Mouse (Mus musculus) heart, embryonic 10.5 days (tissue): ENCODE data around the gene Acbd7. TPM values are rescaled to one million over a fixed set of nuclear protein-coding genes. Genes with fewer than 3 reads are reported as not detected.
A peak's percentile ranks its signal among the peaks of the same experiment; 100 is the strongest.

ENCODE experiments used
- DNase-seq: peaks from one replicate; pipeline ENCODE4 v3.0.0-alpha.2; 2017; ENCODE audit warnings: low spot score
- H3K27ac ChIP-seq: fragments of 300-500 bp; sonication (generic); 2 replicates; pipeline ENCODE4 v1.5.1; 2016; ENCODE audit warnings: mild to moderate bottlenecking
- H3K27me3 ChIP-seq: fragments of 300-500 bp; sonication (generic); 2 replicates; pipeline ENCODE4 v1.6.1; 2016; ENCODE audit warnings: mild to moderate bottlenecking; ENCODE audit not compliant: poor library complexity, insufficient read depth, severe bottlenecking
- H3K36me3 ChIP-seq: fragments of 300-500 bp; sonication (generic); 2 replicates; pipeline ENCODE4 v1.6.1; 2016; ENCODE audit warnings: mild to moderate bottlenecking, moderate library complexity
- H3K4me1 ChIP-seq: fragments of 300-500 bp; sonication (generic); 2 replicates; pipeline ENCODE4 v1.6.1; 2016; ENCODE audit warnings: mild to moderate bottlenecking
- H3K4me3 ChIP-seq: fragments of 300-500 bp; sonication (generic); 2 replicates; pipeline ENCODE4 v1.5.1; 2016; ENCODE audit warnings: mild to moderate bottlenecking, moderate library complexity
- H3K9me3 ChIP-seq: fragments of 300-500 bp; sonication (generic); 2 replicates; pipeline ENCODE4 v1.6.1; 2016; ENCODE audit warnings: mild to moderate bottlenecking, moderate library complexity
- WGBS: fragments of 180-500 bp; shearing (Covaris S2); methylation state at CpG from one replicate; pipeline ENCODE4 v1.1.7; 2016; 5-methylcytosine and 5-hydroxymethylcytosine counted together
- polyA plus RNA-seq: library from polyadenylated mRNA; unstranded; fragments of >200 nt; fragmentation: Nextera tagmentation; extraction: Ambion mirVana; gene quantifications from 2 replicates; pipeline ENCODE4 v1.2.1, GENCODE M21; 2016

Acbd7 gene
- polyA plus RNA-seq, 1 experiment from 2014 or later = 0.82 TPM

GRCm38 (mm10) chr2:3332484-3333242 is 3.3 kb upstream of the Acbd7 start, which contains the start of gene Rpp38:
Gene Rpp38 (minus strand): TSS chr2:3332643.
- Histone ChIP-seq H3K27ac (peak within 1 kb of the TSS; percentile 92), H3K27me3 (peaks cover 11% of the 10 kb centered on the region; the same call in 1 of the 2 replicates), H3K36me3 (peaks cover 21% of the 10 kb centered on the region), H3K4me3 (peak within 1 kb of the TSS; percentile 81), H3K4me1 (peaks cover 15% of the 10 kb centered on the region), H3K9me3 (no peaks in the 10 kb centered on the region)
- under 1% methylated on average over 45 of the region's 45 CpGs for WGBS
- DNase-seq = peak; percentile 99

DNA sequence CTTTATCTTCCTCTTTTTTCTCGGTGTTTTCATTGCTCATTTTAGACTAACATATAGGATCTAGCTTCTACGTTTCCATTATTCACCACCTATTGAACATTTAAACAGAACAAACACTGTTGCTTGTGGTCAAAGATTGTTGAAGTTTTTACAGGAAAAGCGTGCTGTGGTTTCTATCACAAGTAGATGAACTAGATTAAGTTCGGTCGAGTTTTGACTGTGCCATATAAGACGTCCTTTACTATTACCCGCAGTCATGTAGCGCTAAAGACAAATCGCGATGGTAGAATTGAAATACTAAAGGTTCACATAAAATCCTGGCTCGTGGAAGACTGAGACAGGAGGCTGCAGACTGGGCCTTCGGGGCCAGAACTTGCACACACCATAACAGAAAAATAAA is 2.2 kb upstream of the Acbd7 start:
- peaks cover 11% of the 10 kb centered on the region for H3K36me3 ChIP-seq
- no peak for DNase-seq
- WGBS = 89% methylated on average over 12 of the region's 12 CpGs
- H3K4me1 ChIP-seq = peaks cover 15% of the 10 kb centered on the region
- no peaks in the 10 kb centered on the region for H3K9me3 ChIP-seq
- no peak overlapping the region for H3K4me3 ChIP-seq
- H3K27ac ChIP-seq = no peak overlapping the region
- peaks cover 11% of the 10 kb centered on the region; the same call in 1 of the 2 replicates for H3K27me3 ChIP-seq

DNA sequence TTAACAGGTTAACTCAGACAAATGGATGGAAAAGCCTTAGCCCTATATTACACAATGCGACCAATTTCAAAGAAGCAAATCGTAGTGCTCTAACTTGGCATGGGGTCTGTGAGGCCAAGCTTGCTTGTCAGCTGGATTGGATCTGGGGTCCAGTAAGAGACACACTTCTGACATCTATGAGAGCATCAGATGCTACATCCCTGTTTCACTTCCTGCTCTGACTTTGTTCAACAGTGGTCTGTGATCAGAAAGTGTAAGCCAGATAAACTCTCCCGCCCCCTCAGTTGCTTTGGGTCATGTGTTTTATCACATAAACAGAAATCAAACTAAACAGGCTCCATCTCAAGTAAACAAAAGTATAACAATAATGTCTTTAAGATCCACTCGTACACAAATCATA is 12.5 kb downstream of the Acbd7 start:
- Histone ChIP-seq H3K27me3 (0 out of 2 replicates have a peak, but pooled peaks cover 6% of the 10 kb centered on the region), H3K4me3 (no peak overlapping the region), H3K4me1 (no peaks in the 10 kb centered on the region), H3K27ac (no peak overlapping the region), H3K36me3 (no peaks in the 10 kb centered on the region), H3K9me3 (no peaks in the 10 kb centered on the region)
- no peak for DNase-seq
- WGBS = 70% methylated on average over 4 of the region's 4 CpGs

DNA sequence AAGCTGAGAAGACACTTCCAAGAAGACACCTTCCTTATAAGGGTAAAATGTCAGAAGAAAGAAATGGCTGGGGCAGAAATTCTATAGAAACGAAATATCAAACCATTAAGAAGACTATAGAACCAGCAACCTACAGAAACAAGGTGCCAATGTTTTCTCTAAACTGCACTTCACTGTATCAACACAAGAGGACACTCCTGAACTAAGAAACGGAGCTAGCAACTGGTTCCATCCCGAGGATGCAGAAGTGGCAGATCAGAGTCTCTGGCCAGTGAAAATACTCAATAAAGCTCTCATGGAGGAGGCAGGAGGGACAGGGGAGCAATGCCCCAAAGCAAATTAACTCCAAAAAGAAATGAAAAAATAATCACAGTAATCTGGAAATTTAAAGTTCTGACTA is 13.0 kb downstream of the Acbd7 start:
- no peak for DNase-seq
- Histone ChIP-seq H3K4me3 (no peak overlapping the region), H3K9me3 (no peaks in the 10 kb centered on the region), H3K36me3 (no peaks in the 10 kb centered on the region), H3K27ac (no peak overlapping the region), H3K4me1 (no peaks in the 10 kb centered on the region), H3K27me3 (0 out of 2 replicates have a peak, but pooled peaks cover 6% of the 10 kb centered on the region)
- 18% methylated on average over 3 of the region's 3 CpGs for WGBS

GRCm38 (mm10) chr2:3353160-3353559 is 17.2 kb downstream of the Acbd7 start:
- Histone ChIP-seq H3K36me3 (no peaks in the 10 kb centered on the region), H3K27me3 (no peaks in the 10 kb centered on the region), H3K9me3 (no peaks in the 10 kb centered on the region), H3K4me3 (no peak overlapping the region), H3K27ac (no peak overlapping the region), H3K4me1 (no peaks in the 10 kb centered on the region)
- DNase-seq = no peak

DNA sequence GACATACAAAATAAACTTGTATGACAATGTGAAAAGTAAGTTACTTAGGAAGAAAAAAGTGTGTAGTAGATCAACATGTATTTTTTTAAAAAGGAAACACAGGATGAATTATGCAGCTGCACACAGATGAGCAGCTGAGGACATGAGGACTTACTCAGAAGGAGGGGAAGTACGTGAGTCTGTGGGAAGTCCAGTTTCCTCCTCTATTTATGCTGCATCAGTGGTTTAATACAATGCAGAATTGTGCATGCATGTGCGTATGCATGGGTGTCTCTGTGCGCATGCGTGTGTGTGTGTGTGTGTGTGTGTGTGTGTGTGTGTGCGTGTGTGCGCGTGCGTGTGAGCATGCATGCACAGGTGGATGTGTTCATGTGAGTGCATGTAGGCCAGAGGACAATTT is 19.8 kb downstream of the Acbd7 start:
- DNase-seq = no peak
- Histone ChIP-seq H3K27ac (no peak overlapping the region), H3K36me3 (no peaks in the 10 kb centered on the region), H3K4me3 (no peak overlapping the region), H3K9me3 (no peaks in the 10 kb centered on the region), H3K4me1 (no peaks in the 10 kb centered on the region), H3K27me3 (no peaks in the 10 kb centered on the region)
- WGBS = 85% methylated on average over 8 of the region's 8 CpGs

GRCm38 (mm10) chr2:3356311-3356710 is 20.3 kb downstream of the Acbd7 start:
- H3K4me3 ChIP-seq = no peak overlapping the region
- no peak overlapping the region for H3K27ac ChIP-seq
- no peaks in the 10 kb centered on the region for H3K36me3 ChIP-seq
- 72% methylated on average over 3 of the region's 3 CpGs for WGBS
- H3K27me3 ChIP-seq = no peaks in the 10 kb centered on the region
- H3K9me3 ChIP-seq = no peaks in the 10 kb centered on the region
- H3K4me1 ChIP-seq = no peaks in the 10 kb centered on the region
- peak; percentile 46 for DNase-seq

- Histone ChIP-seq H3K27me3 (no peaks in the 10 kb centered on the region), H3K4me3 (no peak overlapping the region), H3K4me1 (no peaks in the 10 kb centered on the region), H3K36me3 (no peaks in the 10 kb centered on the region), H3K27ac (no peak overlapping the region), H3K9me3 (no peaks in the 10 kb centered on the region)
- WGBS = 70% methylated on average over 3 of the region's 3 CpGs
- DNase-seq = peak; percentile 25
Observed at GRCm38 (mm10) chr2:3357887-3358286, 21.9 kb downstream of the Acbd7 start.

- no peak overlapping the region for H3K27ac ChIP-seq
- no peaks in the 10 kb centered on the region for H3K36me3 ChIP-seq
- WGBS = 71% methylated on average over 3 of the region's 3 CpGs
- no peak overlapping the region for H3K4me3 ChIP-seq
- H3K4me1 ChIP-seq = no peaks in the 10 kb centered on the region
- no peaks in the 10 kb centered on the region for H3K9me3 ChIP-seq
- no peaks in the 10 kb centered on the region for H3K27me3 ChIP-seq
- no peak for DNase-seq
Observed at GRCm38 (mm10) chr2:3361067-3361466, 25.1 kb downstream of the Acbd7 start.

DNA sequence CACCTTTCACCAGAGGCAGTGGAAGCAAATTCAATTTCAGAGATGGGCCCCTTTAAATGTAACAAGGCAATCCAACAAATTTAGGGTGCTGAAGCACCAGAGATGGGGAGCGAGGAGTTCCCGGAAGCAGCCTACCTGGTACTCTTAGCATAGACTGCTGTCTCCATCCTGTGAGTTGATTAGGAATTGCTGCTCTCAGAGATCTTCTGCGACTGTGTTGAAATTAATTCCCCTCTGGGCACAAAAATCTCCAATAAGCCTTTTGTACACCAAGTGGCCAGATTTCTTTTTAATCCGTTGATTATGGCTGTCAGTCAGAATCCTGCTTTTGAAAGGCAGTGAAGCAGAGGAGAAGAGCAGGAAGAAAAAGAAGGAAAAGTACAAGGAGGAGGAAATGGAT is 29.2 kb downstream of the Acbd7 start:
- Histone ChIP-seq H3K36me3 (no peaks in the 10 kb centered on the region), H3K4me3 (no peak overlapping the region), H3K27ac (no peak overlapping the region), H3K9me3 (no peaks in the 10 kb centered on the region), H3K27me3 (no peaks in the 10 kb centered on the region), H3K4me1 (no peaks in the 10 kb centered on the region)
- WGBS = 77% methylated on average over 4 of the region's 4 CpGs
- DNase-seq = no peak

DNA sequence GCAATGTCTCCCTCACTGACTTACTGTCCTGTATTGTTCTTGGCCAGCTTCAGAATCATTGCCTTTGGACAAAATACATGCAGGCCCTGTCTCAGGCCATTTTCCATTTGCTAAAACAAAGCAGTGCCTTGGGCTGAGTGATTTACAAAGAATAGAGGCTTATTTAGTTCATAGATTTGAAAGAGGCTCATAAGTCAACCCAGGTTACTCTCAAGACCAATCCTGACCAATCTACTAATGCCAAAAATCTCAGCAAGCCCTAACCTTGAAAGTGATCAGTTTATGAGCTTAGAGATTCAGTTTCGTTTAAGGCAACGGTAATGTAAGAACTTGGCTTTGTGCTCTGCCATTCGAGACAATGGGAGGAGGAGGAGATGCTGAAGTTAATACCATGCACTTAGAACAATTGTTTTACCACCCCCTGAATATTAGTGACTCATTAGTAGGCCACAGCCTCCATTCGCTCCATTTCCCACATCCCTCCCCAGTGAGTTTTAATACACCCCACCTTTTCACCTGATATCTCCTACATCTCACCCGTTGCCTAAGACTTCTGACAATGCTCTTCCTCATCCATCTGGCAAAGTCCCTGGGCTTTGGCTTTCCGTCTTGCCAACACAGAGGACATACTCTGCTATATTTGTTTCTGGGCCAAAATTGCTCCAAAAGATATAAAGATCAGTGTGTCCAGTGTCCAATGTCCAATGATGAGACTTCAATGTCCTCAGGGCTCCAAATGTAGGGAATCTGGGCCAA is 51.3 kb downstream of the Acbd7 start:
- Histone ChIP-seq H3K27me3 (no peaks in the 10 kb centered on the region), H3K4me1 (no peaks in the 10 kb centered on the region), H3K9me3 (no peaks in the 10 kb centered on the region), H3K4me3 (no peak overlapping the region), H3K27ac (no peak overlapping the region), H3K36me3 (no peaks in the 10 kb centered on the region)
- DNase-seq = no peak
- 86% methylated on average over 6 of the region's 6 CpGs for WGBS
